Mouse (Mus musculus): ENCODE measurements around the gene Asic4.

The Asic4 gene

DNA sequence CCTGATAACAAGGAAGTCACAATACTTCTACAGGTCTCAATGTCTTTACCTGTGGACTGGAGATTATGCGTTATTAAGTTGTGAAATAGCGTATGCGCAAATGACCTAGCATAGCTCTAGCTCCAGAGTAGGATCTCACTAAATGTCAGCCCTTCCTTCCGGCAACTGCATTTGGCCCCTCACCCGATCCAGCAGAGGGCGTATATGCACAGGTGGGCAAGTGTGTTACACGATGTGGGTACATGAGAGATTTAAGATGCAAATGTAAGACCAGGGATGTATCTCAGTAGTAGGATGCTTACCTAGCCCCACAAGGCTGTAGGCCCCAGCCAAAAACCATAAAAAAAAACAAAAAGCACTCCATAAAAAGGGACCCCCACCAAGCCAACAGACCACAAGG, 49.2 kb downstream of the Asic4 start:
- TF ChIP-seq GATA4 (IDR thresholded peaks at IDR 0.05; ENCODE audit: insufficient replicate concordance, low read length), result no peak

GRCm38 (mm10) chr1:75501905-75502304, 51.7 kb downstream of the Asic4 start:
- TF ChIP-seq GATA4 (IDR thresholded peaks at IDR 0.05; ENCODE audit: insufficient replicate concordance, low read length), result no peak

- TF ChIP-seq GATA4 (IDR thresholded peaks at IDR 0.05; ENCODE audit: insufficient replicate concordance, low read length), result no peak
Observed at GRCm38 (mm10) chr1:75502945-75503650, 52.9 kb downstream of the Asic4 start.

- no peak for TF ChIP-seq GATA4 (IDR thresholded peaks at IDR 0.05; ENCODE audit: insufficient replicate concordance, low read length)
Observed at GRCm38 (mm10) chr1:75503651-75503980, 53.4 kb downstream of the Asic4 start.

- TF ChIP-seq GATA4 (IDR thresholded peaks at IDR 0.05; ENCODE audit: insufficient replicate concordance, low read length), result no peak
Observed at GRCm38 (mm10) chr1:75504256-75505045, 54.2 kb downstream of the Asic4 start.

DNA sequence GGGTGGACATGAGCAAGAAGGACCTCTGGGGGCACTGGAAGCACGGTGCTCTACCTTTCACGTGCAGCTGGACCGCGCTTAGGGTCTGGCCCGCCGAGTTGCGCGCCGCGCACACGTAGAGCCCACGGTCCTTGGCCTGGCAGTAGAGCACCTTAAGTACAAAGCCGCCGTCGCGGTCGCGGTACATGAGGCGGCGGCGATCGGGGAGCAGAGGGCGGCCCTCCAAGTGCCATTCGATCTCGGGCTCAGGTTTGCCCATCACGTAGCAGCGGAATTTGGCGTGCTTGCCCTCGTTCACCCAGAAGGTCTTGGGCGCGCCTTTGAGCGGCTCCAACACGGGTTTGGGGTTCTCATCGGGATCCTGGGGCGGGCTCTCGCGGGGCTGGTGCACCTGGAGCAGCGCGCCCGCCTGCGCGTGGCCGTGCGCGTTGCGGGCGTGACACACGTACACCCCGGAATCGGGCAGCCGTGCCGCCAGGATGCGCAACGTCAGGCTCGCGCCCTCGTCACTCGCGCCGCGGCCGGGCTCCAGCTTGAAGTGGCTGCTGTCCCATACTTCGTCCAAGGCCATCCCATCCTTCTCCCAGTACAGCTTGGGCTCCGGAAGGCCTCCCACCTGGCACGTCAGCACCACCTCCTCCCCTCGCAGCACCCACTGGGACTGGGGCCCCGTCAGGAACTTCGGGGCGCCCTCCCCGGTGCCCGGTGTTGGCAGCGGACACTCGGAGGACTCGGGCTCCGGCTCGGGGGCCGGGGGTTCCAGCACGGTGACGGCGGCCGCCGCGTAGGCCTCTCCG, 55.1 kb downstream of the Asic4 start:
- no peak for TF ChIP-seq GATA4 (IDR thresholded peaks at IDR 0.05; ENCODE audit: insufficient replicate concordance, low read length)

GRCm38 (mm10) chr1:75505956-75506831, 56.0 kb downstream of the Asic4 start, which contains the start of gene Obsl1:
Obsl1 (minus strand) TSS chr1:75506452.
- no peak for TF ChIP-seq GATA4 (IDR thresholded peaks at IDR 0.05; ENCODE audit: insufficient replicate concordance, low read length)

DNA sequence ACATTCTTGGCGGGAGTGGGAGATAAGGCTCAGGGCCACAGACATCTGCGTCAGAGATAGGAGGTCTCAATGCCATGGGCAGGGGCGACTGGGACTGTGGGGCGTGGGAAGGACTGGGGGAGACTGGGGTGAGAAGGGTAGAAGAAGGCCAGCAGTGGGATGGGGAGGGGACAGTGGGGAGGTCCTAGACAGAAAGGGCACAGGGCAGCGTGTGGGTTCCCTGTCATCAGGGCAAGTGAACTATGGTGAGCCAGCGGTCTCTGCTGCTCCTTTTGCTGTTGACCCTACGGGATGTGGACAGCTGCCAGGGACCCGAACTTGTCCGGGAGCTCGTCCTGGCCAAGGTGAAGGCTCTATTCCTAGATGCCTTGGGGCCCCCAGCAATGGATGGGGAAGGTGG, 56.8 kb downstream of the Asic4 start, which contains the start of gene Inha:
Gene Inha (plus strand): TSS at position 72 of the 400 bp plus-strand sequence.
- TF ChIP-seq GATA4 (IDR thresholded peaks at IDR 0.05; ENCODE audit: insufficient replicate concordance, low read length), result no peak

DNA sequence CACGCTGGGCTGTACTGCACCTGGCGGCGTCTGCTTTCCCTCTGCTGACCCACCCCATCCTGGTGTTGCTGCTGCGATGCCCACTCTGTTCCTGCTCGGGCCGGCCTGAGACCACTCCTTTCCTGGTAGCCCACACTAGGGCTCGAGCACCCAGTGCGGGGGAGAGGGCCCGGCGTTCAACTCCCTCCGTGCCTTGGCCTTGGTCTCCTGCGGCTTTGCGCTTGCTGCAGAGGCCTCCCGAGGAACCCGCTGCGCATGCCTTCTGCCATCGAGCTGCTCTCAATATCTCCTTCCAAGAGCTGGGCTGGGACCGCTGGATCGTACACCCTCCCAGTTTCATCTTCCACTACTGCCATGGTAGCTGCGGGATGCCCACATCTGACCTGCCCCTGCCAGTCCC, 59.4 kb downstream of the Asic4 start:
- TF ChIP-seq GATA4 (IDR thresholded peaks at IDR 0.05; ENCODE audit: insufficient replicate concordance, low read length), result no peak

DNA sequence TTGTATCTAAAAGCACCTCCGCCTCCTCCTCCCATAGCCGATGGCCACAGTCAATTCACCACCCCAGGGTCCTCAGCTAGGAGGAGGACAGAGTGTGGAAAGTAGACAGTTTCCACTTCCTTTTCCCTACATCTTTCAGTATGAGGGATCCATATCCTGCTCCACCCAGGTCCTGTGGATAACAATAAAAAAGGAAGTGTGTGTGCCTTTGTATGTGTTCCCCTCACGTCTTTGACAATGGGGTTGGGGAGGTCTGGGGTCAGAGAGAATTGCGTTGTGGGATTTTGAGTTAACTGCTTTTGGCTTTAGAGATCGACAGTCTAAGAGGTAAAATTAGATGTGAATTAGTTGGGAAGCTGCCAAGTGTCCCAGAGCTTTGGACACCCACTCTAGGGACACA, 59.9 kb downstream of the Asic4 start:
- no peak for TF ChIP-seq GATA4 (IDR thresholded peaks at IDR 0.05; ENCODE audit: insufficient replicate concordance, low read length)

DNA sequence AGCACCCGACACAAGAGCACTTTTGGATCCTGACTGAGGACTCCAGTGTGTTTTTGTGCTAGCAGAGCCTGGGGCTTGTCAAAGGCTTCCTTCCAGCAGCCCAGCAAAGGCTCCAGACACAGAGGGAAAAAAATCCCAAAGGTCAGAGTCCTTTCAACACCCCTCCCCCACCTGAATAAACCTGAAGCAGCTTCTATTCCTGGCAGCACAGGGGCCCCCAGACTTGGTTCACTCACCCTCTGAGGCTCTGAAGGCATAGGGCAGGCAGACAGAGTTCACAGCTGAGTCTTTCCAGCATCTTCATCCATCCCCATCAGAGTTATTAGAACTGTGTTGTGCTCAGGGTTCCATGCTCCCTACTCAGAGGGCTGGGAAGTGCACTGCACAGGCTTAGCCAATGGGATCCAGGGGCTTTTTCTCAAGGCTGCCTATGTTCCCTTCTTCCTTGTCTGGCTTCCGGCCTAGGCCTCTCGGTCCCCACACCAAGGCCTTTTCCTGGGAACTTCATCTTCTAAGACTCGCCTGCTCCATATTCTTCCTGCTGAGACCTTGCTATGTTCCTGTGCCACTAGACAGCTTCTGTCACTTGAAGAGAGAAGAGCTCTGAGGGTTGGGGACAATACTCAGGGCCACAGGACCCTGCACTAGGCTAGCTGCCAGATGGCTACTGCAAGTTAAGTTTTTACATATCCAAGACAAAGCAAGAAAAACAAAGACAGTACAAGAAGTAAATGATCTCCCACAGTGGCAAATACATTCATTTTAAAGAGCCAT, 61.4 kb downstream of the Asic4 start:
- no peak for TF ChIP-seq GATA4 (IDR thresholded peaks at IDR 0.05; ENCODE audit: insufficient replicate concordance, low read length)

- no peak for TF ChIP-seq GATA4 (IDR thresholded peaks at IDR 0.05; ENCODE audit: insufficient replicate concordance, low read length)
Observed at GRCm38 (mm10) chr1:75512550-75512949, 62.3 kb downstream of the Asic4 start.

GRCm38 (mm10) chr1:75516703-75517380, 66.6 kb downstream of the Asic4 start:
- TF ChIP-seq GATA4 (IDR thresholded peaks at IDR 0.05; ENCODE audit: insufficient replicate concordance, low read length), result no peak

Data from liver, adult (tissue).